Mouse (Mus musculus): ENCODE measurements around the gene Ccdc62. TPM values are rescaled to one million over a fixed set of nuclear protein-coding genes. Genes with fewer than 3 reads are reported as not detected.

Gene Ccdc62
- 2.0 and 2.2 TPM in 2 replicates for total RNA-seq (2023)

DNA sequence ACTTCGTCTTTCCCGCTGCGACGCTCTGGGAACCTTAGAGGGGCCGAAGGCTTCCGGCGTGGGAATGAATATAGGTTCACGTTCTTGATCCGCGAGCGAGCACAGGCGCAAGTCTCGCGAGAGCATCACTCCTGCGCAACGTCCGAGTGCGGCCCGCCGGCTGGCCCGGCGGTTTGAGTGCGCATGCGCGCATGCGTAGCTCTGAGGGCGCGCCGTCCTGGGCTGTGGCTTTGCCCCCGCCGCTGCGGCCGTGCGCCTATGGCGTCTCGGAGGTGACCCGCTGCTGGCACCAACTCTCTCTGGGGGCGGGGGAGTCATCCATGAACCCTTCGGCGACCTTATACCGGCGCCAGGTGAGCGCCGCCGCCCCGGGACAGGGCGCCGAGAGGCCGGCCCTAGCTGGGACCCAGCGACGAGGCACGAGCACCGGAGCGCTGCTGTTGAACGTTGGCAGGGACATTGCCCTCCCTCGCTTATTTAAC lies at the start of gene Ccdc62:
Gene Ccdc62, plus strand, starts transcription at position 172 of the 482 bp plus-strand sequence.

DNA sequence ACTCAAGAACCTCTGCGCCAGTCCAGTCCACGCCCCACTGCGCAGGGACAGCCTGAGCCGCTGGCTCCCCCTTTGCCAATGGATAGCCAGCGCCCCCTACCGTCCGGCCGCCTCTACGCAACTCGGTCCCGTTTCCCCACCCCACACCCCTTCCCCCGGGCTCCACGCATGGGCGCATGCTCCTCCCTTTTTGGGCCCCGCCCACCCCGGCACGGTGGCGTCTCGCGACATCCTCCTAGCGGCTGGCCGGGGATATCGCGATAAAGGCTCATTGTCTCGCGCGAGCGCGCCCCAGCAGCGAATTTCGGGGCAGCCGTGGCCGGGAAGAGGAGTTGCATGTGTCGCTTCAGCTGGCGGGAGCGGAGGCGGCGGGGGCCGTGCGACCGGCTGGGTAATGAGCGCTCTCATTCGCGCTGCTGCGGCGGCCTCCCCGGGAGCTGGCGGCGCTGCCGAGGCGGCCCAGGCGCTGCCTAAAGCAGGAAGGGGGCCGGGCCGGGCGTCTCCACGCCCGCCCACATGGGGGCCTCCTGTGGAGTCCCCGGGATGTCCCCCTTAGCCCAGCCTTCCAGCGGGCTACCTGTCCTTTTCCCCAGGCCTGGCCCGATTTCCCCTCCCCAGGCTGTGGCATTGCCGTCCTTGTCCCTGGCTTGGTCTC lies 23.4 kb upstream of the Ccdc62 start, which contains the start of gene Denr:
Gene Denr, plus strand, starts transcription at position 200 of the 655 bp plus-strand sequence.

DNA sequence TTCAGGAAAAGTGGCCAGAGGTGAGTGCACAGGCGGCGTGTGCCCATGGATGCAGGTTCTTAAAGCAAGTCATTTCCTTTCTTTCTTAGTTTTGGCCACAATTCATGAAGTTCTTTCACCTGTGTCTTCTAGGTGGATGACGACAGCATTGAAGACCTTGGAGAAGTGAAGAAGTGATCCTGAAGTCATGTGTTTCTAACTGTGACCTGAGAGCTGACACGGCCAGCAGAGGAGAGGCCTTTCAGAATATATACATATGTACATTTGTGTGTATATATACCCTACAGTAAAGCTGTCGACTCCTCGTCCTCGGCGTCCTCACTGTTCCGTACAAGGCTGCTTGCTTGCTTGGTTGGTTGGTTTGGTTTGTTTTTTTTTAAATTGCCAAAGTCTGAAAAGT lies 3.4 kb upstream of the Ccdc62 start, which contains the start of gene Gm43518:
Gene Gm43518, plus strand, starts transcription at position 301 of the 400 bp plus-strand sequence.

DNA sequence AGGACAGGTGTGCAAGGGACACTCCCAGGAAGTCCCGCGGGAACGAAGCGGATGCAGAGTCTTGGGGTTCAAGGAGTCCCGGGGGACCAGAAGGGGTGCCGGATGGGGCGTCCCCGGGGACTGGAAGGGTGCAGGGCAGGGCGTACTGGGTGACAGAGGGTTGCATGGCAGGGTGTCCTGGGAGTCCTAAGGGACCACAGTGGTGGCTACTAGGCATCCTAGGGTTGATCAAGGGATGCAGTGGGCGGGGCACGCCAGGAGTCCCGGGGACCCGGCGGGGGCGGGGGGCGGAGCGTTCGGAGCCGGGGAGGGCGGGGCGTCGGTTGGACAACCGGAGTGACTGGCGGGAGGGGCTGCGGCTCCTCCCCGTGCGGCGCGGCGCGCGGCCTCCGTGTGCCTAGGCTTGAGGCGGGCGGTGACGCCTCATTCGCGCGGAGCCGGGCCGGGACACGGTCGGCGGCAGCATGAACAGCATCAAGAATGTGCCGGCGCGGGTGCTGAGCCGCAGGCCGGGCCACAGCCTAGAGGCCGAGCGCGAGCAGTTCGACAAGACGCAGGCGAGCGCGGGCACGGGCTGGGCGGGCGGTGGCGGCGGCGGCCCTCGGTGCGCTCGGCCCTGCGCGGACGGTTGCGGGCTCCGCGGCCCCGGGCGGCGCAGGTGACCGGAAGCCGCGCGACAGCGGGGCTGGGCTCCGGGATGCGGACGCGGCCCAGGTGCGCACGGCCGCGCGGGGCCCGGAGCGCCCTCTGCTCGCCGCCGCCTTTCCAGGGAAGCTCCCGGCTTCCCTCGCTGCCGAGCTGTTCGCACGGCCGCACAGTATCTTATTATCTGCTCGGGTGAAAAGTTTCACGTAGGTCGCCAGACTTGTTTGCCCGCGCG lies 43.1 kb downstream of the Ccdc62 start, which contains the start of gene Hip1r:
Gene Hip1r, plus strand, starts transcription at position 330 of the 880 bp plus-strand sequence.

Other genes with a start within 250 kb of the Ccdc62 start
- gene Clip1, start 246.1 kb upstream of the Ccdc62 start, total RNA-seq (2023) = 92.6 and 115 TPM in 2 replicates
- gene Zcchc8, start 209.6 kb upstream of the Ccdc62 start, total RNA-seq (2023) = 111 and 157 TPM in 2 replicates
- 218 and 277 TPM in 2 replicates for gene Rsrc2, start 181.3 kb upstream of the Ccdc62 start, total RNA-seq (2023)
- 22.5 and 24.0 TPM in 2 replicates for gene Kntc1, start 181.0 kb upstream of the Ccdc62 start, total RNA-seq (2023)
- 202 and 267 TPM in 2 replicates for gene Hcar2, start 65.2 kb upstream of the Ccdc62 start, total RNA-seq (2023)
- not detected in 2 replicates for gene Hcar1, start 50.7 kb upstream of the Ccdc62 start, total RNA-seq (2023)
- gene Denr, start 23.5 kb upstream of the Ccdc62 start, total RNA-seq (2023) = 27.4 and 29.7 TPM in 2 replicates
- not detected in 2 replicates for gene Gm43518, start 3.3 kb upstream of the Ccdc62 start, total RNA-seq (2023)
- 69.3 and 99.0 TPM in 2 replicates for gene Hip1r, start 42.9 kb downstream of the Ccdc62 start, total RNA-seq (2023)
- 74.8 and 87.1 TPM in 2 replicates for gene Vps37b, start 101.6 kb downstream of the Ccdc62 start, total RNA-seq (2023)
- gene Abcb9, start 165.1 kb downstream of the Ccdc62 start, total RNA-seq (2023) = 3.1 and 3.7 TPM in 2 replicates
- 16.7 and 24.5 TPM in 2 replicates for gene Ogfod2, start 181.6 kb downstream of the Ccdc62 start, total RNA-seq (2023)
- gene Arl6ip4, start 185.4 kb downstream of the Ccdc62 start, total RNA-seq (2023) = 23.9 and 38.2 TPM in 2 replicates